Mouse (Mus musculus) gastrocnemius, postnatal 10 days (tissue): ENCODE results near the gene Uroc1. TPM values are rescaled to one million over a fixed set of nuclear protein-coding genes. Genes with fewer than 3 reads are reported as not detected.

Experiments
- DNase-seq: peaks from one replicate; pipeline ENCODE4 v3.0.0; 2021; ENCODE audit warnings: mixed read lengths
- long read RNA-seq, 2 experiments: library from polyadenylated mRNA; stranded (forward); transcript quantifications; one replicate each; pipeline ENCODE4 v2.0.0; 2021
- total RNA-seq, 2 experiments: library from RNA; stranded (reverse); gene quantifications; 2 replicates each; pipeline ENCODE4 v1.2.3; 2021

Uroc1 gene
- not detected for total RNA-seq
- long read RNA-seq, experiment 1: 0 reads
- long read RNA-seq, experiment 2: 0 reads

DNA sequence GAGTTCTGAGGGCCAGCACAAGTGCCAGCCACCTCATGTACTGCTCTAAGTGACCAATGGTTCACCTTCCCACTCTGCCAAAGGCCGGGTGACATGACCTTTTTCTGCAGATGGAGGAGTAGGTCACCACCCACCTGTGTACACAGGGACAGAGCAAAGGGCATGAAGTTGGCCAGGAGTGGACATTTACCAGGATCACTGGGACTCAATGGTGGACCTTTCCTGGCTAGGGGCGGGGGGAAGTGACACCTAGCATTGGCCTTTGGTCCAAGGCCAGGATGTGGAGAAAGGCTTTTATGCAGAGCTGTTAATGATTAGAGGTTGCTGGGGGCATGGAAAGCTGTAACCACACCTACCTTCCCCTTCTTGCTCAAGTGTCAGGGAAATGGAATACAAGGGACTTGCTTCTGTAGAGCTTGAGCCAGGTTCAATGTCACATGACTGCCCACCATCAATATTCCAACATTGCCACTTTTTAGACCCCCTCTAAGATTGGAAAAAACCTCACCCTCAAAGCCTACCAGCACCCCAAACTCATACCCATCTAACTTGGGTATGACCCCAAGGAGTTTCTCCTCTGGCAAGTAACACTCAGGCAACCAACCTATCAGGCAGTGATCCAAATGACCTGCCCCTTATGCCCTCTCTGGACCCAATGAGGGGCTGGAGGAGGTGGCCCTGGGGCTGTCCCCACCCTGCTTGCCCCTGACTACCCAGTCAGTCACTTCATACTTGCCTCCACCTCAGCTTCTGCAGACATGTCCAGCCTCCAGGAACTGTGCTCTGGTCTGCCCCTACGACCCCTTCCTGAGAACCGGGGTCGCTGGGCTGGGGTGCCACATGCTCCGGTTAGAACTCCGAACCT lies at the start of gene Uroc1:
TSS of gene Uroc1 (plus strand) at position 724 of the 865 bp plus-strand sequence.
- DNase-seq: no peak

DNA sequence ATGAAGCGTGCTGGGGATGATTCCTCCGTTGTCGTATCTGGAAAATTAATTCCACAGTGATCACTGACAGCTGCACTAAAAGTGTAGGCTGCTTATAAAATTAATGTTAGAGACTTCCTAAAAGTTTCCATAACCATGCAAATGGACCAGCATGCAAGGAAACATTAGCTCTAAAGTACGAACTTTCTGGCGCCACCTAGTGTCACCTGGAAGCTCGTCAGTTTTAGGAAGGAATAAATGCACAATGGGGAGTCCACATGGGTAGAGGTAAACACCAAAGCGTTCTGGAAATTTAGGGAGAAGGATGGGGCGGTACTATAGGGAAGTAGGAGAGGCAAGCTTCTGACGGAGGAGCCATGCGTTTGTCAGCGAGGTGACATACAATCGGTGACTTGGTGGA lies 44.8 kb upstream of the Uroc1 start:
- DNase-seq: no peak

DNA sequence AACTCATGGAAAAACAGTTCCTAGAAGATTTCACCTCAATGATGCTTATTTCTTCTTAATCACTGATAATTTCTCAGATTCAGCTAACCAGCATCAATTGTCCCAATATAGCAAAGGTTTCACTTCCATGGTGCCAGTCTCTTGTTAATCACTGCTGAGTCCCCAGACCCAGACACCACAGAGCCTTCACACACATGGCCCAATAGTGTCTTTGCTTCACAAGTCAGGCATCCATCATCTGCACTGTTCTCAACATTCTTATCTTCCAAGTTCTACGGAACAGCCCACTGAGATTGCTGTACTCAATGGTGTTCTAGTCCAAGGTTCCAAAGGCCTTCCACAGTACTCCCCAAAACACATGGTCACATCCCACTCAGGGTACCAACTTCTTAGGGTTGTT lies 32.2 kb upstream of the Uroc1 start, which contains the start of gene BC048671:
TSS of gene BC048671 (plus strand) at position 301 of the 400 bp plus-strand sequence.
- no peak for DNase-seq

DNA sequence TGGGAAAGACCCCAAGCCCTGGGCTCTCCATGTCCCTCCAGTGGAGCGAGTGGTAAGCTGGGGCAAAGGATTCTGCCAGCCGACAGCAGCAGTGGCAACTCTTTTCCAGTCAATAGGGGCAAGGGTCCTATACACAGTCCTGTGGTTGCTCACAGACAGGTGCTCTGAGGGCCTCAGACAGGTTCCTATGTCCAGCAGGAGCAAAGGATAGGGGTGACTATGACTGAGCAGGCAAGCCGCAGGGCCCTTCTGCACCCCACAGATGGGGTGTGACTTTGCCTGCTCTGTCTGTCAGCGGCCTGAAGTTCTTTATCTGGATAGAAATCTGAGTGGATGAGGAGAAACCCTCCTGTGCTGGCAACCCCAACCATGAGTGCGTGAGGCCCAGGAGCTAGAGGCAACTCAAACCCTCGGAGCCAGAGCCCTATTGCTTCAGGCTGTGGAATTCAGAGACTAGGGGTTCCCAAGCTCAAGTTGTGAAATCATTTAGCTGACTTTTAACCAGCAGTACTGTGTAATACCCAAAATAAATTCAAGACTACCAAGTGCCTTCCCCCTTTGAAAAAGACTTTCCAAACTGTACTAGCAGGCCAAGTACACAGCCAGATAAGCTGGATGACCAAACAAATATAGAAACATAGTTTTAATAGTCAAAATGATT lies 26.6 kb upstream of the Uroc1 start:
- DNase-seq: no peak

DNA sequence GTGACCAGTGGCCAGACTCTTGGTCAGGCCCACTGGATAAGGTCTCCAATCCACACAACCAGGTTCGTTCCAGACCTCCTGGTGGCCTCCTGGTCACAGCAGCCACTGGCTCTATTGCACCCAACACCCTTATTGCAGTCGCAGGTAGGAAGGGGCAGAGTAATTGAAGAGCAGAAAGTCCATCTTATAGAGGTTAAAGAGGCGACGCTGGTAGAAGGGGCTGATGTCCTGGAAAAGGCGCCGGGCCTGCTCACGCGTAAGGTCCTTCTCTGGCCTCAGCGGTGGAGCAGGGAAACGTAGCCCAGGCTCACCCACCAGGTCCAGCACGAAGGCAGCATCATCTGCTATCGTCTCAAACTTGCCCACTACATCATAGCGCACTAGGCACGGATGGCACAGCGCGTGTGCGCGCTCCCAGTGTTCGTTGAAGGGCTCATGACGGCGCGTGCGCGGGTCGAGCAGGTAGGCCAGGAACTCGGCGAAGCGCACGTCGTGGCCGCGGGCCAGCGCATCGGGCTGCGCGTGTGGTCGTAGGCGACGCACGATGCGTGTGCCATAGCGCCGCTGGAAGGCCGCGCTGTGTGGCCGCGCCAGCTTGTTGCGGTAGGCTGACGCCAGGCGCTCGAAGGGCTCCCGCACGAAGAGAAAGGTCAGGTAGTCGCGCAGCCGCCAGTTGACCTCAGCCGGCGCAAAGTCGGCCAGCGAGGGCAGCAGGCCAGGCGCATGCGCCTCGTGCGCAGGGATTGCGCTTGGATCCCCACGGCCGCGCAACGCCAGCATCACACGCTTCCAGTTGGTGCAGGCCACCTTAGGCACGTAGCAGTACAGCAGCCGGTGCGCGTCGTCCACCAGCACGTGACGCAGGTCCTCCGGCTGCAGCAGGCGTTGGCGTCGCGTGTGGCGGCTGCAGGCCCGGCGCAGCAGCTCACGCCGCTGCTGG lies 24.0 kb upstream of the Uroc1 start:
- no peak for DNase-seq

DNA sequence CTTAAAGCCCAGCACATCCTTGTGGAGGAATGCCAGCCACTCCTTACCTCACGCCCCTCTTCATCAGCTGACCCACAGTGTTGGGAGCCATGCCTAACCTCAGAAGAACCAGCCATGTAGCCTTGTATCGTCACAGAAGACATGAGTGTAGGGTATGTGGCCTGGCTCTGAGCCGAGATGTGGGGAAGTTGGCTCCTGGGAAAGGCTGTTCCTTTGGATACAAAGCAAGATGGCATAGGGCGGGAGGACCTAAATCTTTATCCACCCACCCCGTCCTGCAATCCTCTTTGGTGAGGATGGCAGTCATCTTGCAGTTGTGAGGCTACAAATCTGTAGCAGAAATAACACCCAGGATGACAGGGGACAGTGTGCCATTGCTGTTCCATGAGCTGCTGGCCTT lies 17.1 kb upstream of the Uroc1 start:
- DNase-seq: no peak

DNA sequence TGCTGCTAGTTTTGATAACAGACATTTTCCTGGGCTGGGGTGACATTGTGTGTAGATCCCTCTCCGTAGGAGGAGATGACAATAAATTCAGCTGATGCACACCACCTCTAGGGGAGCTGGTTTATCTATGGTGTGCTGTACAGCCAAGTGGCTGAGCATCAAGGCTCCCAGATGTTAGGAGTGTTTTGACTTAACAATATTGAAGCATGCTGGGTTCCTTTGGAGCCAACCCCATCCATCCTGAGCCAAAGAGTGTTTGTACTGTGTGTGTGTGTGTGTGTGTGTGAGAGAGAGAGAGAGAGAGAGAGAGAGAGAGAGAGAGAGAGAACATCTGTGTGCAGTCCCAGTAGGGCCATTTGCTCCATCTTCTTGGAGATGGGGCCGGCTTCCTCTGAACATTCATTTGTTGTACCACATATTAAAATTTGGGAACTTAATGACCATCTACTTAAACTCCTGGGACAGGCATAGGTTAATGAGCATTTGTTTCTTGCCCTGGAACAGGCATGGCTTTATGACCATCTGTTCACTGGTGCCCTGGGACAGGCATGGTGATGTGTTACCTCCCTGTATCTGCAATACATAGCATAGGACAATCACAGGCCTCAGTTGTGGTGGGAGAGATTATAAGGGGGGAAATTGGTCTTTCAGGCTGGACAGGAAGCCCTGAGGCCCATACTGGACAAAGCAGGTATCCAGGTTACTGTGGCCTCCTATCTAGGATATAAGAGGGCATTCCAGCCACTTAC lies 15.4 kb upstream of the Uroc1 start:
- DNase-seq: no peak

DNA sequence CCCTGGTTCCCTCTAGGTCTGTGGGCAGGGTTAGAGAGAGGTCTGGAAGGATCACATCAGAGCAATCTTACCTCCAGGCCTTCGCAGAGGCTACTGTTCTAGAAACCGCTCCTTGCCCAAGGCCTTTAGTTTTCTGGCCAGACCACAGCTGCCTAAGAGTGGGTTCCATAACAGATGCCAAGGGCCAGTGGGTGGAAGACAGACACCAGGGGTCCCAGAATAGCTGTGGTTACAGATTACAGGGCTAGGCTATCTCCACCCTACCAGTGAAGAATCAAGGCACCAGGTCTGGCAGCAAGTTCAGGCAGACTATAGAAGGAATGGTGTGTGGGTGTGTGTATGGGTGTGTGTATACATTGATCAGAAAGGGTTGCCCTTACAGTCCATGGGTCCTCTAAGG lies 14.1 kb upstream of the Uroc1 start:
- DNase-seq: no peak

DNA sequence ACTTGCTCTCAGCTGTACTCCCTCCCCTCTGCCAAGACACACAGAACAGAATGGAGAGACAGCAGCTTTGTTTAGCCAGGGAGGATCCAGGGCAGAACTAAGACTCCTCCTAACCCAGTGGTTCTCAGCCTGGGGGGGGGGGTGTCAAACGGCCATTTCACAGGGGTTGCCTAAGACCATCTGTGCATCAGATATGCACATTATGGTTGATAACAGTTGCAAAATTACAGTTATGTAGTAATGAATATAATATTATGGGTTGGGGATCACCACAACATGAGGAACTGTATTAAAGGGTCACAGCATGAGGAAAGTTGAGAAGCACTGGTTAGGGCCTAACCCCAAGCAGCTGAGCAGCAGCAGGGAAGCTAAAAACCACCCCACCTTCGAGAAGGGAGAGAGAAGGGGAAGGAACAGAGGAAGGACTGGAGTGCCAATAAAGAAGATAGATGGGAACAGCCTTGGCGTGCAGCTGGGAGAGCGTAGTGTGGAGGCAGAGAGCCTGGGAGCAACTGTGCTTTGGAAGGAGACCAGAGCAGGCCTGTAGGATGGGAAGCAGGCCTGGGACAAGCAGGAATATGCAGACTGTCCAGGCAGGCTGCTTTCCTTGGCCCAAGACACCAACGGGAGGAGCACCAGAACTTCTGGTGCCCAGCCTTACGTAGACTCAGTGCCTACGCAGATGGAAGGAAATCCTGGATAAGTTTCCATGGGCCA lies 13.5 kb upstream of the Uroc1 start:
- DNase-seq: peak; percentile 22

DNA sequence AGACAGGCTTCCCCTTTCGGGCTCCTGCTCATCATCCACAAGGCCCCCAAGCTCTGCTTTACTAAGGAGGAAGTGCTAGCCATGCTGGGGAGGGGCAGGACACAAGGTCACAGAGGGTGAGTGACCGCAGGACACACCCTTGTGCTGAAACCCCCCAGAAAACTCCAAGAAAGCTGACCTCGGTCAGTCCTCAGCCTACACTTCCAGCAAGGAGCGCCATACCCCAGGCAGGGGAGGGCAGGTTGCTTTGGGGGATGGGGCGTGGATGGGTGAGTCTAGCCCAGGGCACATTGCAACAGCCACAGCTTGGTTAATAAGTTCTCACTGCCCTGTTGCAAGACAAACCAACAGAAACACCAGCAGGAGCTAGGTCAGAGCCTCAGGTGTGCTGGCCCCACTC lies 12.7 kb upstream of the Uroc1 start:
- DNase-seq: no peak

DNA sequence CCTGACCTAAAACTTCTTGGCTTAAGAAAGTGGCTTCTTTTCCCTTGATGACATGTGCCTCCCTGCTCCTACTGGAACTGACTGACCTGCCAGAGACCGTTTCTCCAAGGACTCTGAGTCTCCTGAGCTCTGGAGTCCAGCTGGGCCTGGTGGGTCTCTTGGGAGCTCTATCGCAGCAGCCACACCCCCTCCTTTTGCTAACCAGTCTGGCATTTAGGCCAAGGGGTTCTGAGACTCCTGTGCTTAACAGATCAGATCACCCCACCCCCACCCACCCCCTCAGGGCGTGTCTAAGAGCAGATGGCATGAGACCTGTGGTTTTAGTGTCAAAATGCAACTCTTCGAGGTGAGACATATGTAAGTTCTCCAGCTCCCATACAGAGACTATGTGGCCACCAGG lies 11.3 kb upstream of the Uroc1 start:
- no peak for DNase-seq

DNA sequence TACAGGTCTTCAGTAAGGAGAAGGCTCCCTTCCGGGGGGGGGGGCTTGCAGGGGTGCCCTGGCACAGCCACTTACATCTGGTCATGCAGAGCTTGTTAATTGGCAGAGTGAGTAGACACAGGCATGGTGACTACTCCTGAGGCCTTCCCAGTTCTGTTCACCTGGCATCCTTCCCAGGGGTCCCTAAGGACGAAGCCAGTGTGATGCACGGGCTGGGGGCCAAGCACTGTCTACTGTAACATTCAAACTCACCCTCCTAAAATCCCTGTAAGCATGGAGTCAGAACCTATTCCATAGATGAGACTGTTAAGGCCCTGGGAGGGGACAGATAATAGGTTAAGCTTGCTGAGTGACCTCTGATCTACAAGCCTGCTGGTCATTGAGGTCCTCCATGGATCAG lies 9.1 kb upstream of the Uroc1 start:
- DNase-seq: no peak

DNA sequence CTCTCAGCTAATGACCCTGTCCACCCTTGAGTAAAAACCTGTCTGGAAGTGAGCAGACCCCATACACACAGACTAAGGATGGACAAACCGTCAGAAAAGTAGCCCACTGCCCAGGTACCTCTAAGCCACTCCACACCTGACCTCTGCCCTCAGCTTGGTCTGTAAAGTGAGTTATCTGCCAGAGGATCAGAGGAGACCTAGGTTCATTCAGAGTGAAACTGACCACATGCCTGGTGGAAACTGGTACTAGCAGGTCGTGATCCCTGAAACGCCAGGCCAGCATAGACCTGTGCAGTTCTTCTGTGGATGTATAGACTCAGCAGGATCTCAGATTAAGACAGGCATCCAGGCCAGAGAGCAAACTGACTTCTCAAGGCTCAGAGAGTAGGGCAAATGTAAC lies 8.6 kb upstream of the Uroc1 start:
- no peak for DNase-seq

DNA sequence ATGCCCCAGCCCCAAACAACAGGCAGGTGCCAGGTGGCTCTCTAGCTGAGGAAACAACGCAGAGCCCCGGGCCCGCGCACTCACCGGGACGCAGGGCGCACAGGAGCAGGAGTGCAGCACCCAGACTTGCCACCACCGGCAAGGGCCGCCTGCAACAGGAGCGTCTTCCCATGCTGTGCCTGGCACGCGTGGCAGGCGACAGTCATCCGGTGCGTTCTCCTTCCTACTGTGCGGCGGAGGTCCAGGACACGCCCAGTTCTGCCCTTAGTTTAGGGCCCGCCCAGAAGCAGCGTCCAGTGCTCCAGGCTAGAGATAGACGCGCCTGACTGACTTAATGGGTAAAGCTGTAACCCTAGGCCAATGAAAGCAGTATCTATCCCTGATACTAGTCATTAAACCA lies 8.1 kb upstream of the Uroc1 start, which contains the start of gene Chst13:
TSS of gene Chst13 (minus strand) at position 195 of the 400 bp plus-strand sequence.
- DNase-seq: peak; percentile 42

DNA sequence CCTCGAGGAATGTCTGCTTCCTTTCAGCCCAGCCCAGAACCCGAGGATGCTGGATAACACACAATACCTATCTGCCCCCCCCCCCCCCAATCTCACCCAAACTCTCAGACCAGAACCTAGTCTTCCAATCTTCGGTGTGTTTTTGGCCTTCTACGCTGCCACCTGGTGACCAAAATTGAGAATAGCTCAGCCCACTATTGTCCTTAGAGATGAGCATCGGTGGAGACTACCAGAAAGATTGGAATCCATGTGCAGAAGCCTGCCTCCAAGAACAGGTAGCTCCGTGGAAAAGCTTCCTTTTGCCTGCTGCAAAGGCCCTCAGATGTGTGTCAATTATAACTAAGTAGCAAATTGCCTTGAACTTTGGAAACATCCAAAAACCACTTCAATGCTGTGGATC lies 5.4 kb upstream of the Uroc1 start:
- DNase-seq: no peak

DNA sequence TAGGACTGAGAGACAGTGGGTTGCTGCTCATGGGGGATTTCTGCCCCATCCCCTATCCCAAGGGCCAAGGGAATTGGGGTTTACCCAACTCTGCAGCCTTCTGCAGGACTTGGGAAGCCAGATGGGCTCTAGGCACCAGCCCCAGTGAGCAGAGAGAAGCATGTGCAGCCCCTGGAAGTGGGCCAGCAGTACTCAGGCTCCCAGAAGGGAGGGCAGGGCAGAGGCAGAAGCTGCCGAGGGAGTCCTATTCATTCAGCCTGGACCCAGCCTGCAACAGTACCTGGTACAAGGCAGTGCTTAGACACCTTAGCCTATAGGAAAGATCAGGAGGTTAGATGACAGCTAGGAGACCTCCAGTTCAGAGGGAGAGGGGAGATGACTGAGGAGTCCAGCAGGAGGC lies 3.1 kb upstream of the Uroc1 start:
- DNase-seq: peak; percentile 67

DNA sequence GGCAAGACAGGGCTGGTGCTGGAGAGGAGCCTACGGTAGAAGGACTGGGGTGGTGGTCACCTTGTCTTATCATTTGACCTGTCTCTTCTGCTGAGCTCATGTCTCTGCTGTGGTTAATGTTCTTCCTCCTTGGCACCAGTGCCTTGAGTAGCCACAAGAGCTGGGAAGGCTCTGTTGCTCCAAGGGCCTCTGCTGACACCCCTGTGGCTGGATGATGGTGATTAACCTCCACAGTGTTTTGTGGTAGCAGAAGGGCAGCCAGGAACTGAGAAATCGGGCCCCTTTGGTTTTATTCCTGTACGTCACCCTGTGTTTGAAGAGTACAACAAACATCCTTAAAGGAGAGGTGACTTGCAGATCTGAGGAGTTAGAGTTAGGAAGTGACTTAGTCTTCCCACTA lies 1.2 kb downstream of the Uroc1 start:
- no peak for DNase-seq

DNA sequence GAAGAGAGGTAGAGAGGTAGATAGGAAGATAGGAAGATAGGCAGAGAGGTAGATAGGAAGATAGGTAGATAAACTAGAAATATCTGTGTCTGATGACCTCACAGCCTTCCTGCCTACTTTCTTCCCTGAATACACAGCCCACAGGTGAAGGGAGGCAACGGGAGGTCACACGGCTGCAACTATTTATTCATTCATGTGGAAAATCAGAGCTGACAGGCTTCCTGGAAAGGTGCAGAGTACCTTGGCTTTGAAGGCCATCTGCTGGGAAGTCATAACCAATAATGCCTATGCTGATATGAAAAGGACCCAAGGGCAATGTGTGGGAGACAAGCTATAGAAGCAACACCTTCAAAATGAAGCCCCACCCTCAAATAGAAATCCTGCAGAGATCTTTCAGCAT lies 9.3 kb downstream of the Uroc1 start:
- no peak for DNase-seq

DNA sequence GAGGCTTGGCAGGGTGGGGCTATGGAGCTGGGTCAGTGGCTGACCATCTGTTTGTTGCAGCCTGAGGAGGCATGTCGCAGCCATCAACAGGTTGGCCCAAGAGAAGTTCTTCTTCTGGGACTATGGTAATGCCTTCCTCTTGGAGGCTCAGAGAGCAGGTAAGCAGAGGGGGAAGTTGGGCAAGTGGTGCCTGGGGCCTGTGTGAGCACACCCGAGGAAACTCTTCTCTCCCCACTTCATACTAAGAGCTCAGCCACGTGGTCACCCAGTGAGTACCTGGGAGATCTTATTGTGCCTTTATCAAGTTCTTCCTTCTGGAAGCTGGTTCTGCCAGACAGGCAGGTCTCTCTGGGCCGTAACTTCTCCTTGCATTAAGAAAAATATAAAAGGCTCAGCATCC lies 14.1 kb downstream of the Uroc1 start:
- DNase-seq: no peak

DNA sequence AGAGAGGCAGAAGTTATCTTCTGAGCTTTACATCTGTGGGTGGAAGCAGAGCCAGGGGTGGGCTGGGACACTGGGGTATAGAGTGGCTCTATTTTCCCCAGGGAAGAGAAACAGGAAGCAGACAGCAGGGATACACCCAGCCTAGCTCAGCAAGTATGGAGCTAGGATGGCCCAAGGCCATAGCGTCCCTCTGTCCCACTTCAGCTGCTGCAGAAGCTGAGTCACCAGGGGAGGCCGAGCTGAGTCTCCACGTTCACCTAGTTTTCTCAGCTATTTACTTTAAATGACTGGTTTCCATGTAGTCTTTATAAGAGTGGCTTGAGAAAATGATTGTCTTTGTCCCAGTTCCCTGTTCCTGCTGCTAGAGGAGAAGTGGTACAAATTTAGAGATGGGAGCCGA lies 15.4 kb downstream of the Uroc1 start:
- DNase-seq: no peak

DNA sequence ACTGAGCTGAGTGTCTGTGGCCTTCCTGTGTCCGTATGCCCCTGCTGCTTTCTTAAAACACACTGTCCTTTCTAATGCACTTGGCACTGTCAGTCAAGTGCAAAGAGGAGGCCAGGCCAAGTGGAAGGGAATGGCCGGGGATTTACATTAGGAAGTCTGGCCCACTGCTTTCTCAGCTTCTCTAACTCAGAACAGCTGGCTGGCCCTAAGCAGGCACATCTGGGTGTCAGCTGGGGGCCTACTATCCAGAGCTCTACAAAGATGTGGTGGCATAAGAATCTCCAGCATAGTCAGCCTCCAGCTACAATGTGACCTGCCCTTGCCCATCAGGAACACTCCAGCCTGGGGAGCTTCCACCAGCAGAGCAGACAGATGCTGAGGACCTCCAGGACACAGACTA lies 16.9 kb downstream of the Uroc1 start:
- DNase-seq: no peak
